Mouse (Mus musculus) liver, embryonic 15.5 days (tissue): ENCODE data around the gene Dlg4. TPM values are rescaled to one million over a fixed set of nuclear protein-coding genes. Genes with fewer than 3 reads are reported as not detected.
"Not testable (repeated sequence)": the region's sequence is repeated elsewhere in the genome, so short reads cannot be mapped to it uniquely, and the experiment has no call there.

Experiments used
- ATAC-seq: fragments of 200-750 bp; cut with Nextera tagmentation; 2 replicates; pipeline ENCODE4 v1.8.0; 2017; ENCODE audit warnings: moderate number of reproducible peaks, mild to moderate bottlenecking, moderate library complexity; ENCODE audit not compliant: insufficient read depth
- H3K27ac ChIP-seq: fragments of 300-500 bp; sonication (generic); replicated peaks from 2 replicates; pipeline ENCODE4 v1.5.1; 2015; ENCODE audit warnings: mild to moderate bottlenecking, inconsistent platforms
- H3K27me3 ChIP-seq: fragments of 300-500 bp; sonication (generic); 2 replicates; pipeline ENCODE4 v1.6.1; 2015; ENCODE audit warnings: mild to moderate bottlenecking, inconsistent platforms
- H3K36me3 ChIP-seq: fragments of 300-500 bp; sonication (generic); replicated peaks from 2 replicates; pipeline ENCODE4 v1.6.1; 2015; ENCODE audit warnings: moderate library complexity, mild to moderate bottlenecking, inconsistent platforms
- H3K4me1 ChIP-seq: fragments of 300-500 bp; sonication (generic); replicated peaks from 2 replicates; pipeline ENCODE4 v1.6.1; 2015; ENCODE audit warnings: inconsistent platforms
- H3K4me2 ChIP-seq: fragments of 300-500 bp; sonication (generic); 2 replicates; pipeline ENCODE4 v1.6.1; 2015; ENCODE audit warnings: moderate library complexity, mild to moderate bottlenecking, inconsistent platforms
- H3K4me3 ChIP-seq: fragments of 300-500 bp; sonication (generic); replicated peaks from 2 replicates; pipeline ENCODE4 v1.5.1; 2015; ENCODE audit warnings: mild to moderate bottlenecking, inconsistent platforms
- H3K9ac ChIP-seq: fragments of 300-500 bp; sonication (generic); 2 replicates; pipeline ENCODE4 v1.6.1; 2015; ENCODE audit warnings: moderate library complexity, mild to moderate bottlenecking, inconsistent platforms
- H3K9me3 ChIP-seq: fragments of 300-500 bp; sonication (generic); replicated peaks from 2 replicates; pipeline ENCODE4 v1.6.1; 2016; ENCODE audit warnings: inconsistent platforms
- WGBS: fragments of 180-500 bp; shearing (Covaris S2); methylation state at CpG from one replicate; pipeline ENCODE4 v1.1.7; 2015; ENCODE audit warnings: mixed read lengths; ENCODE audit not compliant: insufficient replicate concordance; 5-methylcytosine and 5-hydroxymethylcytosine counted together
- polyA plus RNA-seq: library from polyadenylated mRNA; unstranded; fragments of >200 nt; fragmentation: Nextera tagmentation; extraction: Ambion mirVana; gene quantifications from 2 replicates; pipeline ENCODE4 v1.2.1, GENCODE M21; 2015

Dlg4 gene
- polyA plus RNA-seq, 1 experiment from 2014 or later: 0.63 TPM

GRCm38 (mm10) chr11:70012931-70013330 is 3.8 kb upstream of the Dlg4 start:
- no peaks in the 10 kb centered on the region for H3K27me3 ChIP-seq
- no peak for ATAC-seq
- peaks cover 56% of the 10 kb centered on the region for H3K36me3 ChIP-seq
- H3K4me3 ChIP-seq: no peak overlapping the region
- H3K4me1 ChIP-seq: peaks cover 31% of the 10 kb centered on the region
- H3K27ac ChIP-seq: no peak overlapping the region
- H3K9me3 ChIP-seq: no peaks in the 10 kb centered on the region
- H3K4me2 ChIP-seq: no peak overlapping the region
- no peak overlapping the region for H3K9ac ChIP-seq
- WGBS: 80% methylated on average over 9 of the region's 9 CpGs

GRCm38 (mm10) chr11:70013408-70013807 is 3.3 kb upstream of the Dlg4 start:
- ATAC-seq: no peak
- Histone ChIP-seq H3K36me3 (peaks cover 51% of the 10 kb centered on the region), H3K9me3 (no peaks in the 10 kb centered on the region), H3K9ac (no peak overlapping the region), H3K27me3 (no peaks in the 10 kb centered on the region), H3K4me1 (peaks cover 35% of the 10 kb centered on the region), H3K4me3 (no peak overlapping the region), H3K27ac (no peak overlapping the region), H3K4me2 (no peak overlapping the region)
- 86% methylated on average over 3 of the region's 3 CpGs for WGBS

GRCm38 (mm10) chr11:70014051-70014450 is 2.7 kb upstream of the Dlg4 start:
- H3K36me3 ChIP-seq: peaks cover 44% of the 10 kb centered on the region
- peaks cover 42% of the 10 kb centered on the region for H3K4me1 ChIP-seq
- H3K27ac ChIP-seq: peak overlapping the region; percentile 76; the same call in 1 of the 2 replicates
- H3K9me3 ChIP-seq: no peaks in the 10 kb centered on the region
- WGBS: 64% methylated on average over 5 of the region's 5 CpGs
- ATAC-seq: no peak
- peak overlapping the region; percentile 88 for H3K4me2 ChIP-seq
- peak overlapping the region; percentile 75; the same call in 1 of the 2 replicates for H3K9ac ChIP-seq
- H3K4me3 ChIP-seq: peak overlapping the region; percentile 73
- H3K27me3 ChIP-seq: no peaks in the 10 kb centered on the region

GRCm38 (mm10) chr11:70014880-70015558 is 1.7 kb upstream of the Dlg4 start, which contains the start of gene Acadvl:
Gene Acadvl, minus strand, starts transcription at chr11:70015411.
- under 1% methylated on average over 35 of the region's 35 CpGs for WGBS
- Histone ChIP-seq H3K27ac (peak within 1 kb of the TSS; percentile 76), H3K4me3 (peak within 1 kb of the TSS; percentile 73), H3K4me2 (peak within 1 kb of the TSS; percentile 88), H3K27me3 (no peaks in the 10 kb centered on the region), H3K9me3 (no peaks in the 10 kb centered on the region), H3K36me3 (peaks cover 36% of the 10 kb centered on the region), H3K4me1 (peaks cover 50% of the 10 kb centered on the region), H3K9ac (peak within 1 kb of the TSS; percentile 75)
- peak; percentile 84 for ATAC-seq

- Histone ChIP-seq H3K9ac (0 out of 2 replicates have a peak overlapping the region, but pooled peaks have one; percentile 75), H3K9me3 (no peaks in the 10 kb centered on the region), H3K27ac (no peak overlapping the region), H3K27me3 (no peaks in the 10 kb centered on the region), H3K4me3 (peak overlapping the region; percentile 73), H3K36me3 (peaks cover 29% of the 10 kb centered on the region), H3K4me1 (peaks cover 57% of the 10 kb centered on the region), H3K4me2 (peak overlapping the region; percentile 88)
- ATAC-seq: no peak
- WGBS: 57% methylated on average over 6 of the region's 6 CpGs
These were observed 1.1 kb upstream of the Dlg4 start for GRCm38 (mm10) chr11:70015677-70016076.

- not testable (repeated sequence) for H3K4me3 ChIP-seq, H3K27me3 ChIP-seq, H3K9me3 ChIP-seq, H3K4me2 ChIP-seq, H3K9ac ChIP-seq, ATAC-seq, H3K27ac ChIP-seq
- 74% methylated on average over 2 of the region's 2 CpGs for WGBS
- peaks cover 24% of the 10 kb centered on the region for H3K36me3 ChIP-seq
- H3K4me1 ChIP-seq: peaks cover 62% of the 10 kb centered on the region
These were observed 565 bp upstream of the Dlg4 start for GRCm38 (mm10) chr11:70016177-70016576.

GRCm38 (mm10) chr11:70017199-70017767 is 541 bp downstream of the Dlg4 start:
- H3K4me1 ChIP-seq: peaks cover 67% of the 10 kb centered on the region
- no peak for ATAC-seq
- H3K4me3 ChIP-seq: no peak overlapping the region
- no peaks in the 10 kb centered on the region for H3K9me3 ChIP-seq
- no peak overlapping the region; the same call in 1 of the 2 replicates for H3K9ac ChIP-seq
- H3K27me3 ChIP-seq: peaks cover 9% of the 10 kb centered on the region
- peaks cover 13% of the 10 kb centered on the region for H3K36me3 ChIP-seq
- 50% methylated on average over 7 of the region's 7 CpGs for WGBS
- no peak overlapping the region for H3K4me2 ChIP-seq
- no peak overlapping the region for H3K27ac ChIP-seq

- WGBS: 1% methylated on average over 25 of the region's 25 CpGs
- Histone ChIP-seq H3K36me3 (peaks cover 2% of the 10 kb centered on the region; the same call in 1 of the 2 replicates), H3K27ac (no peak overlapping the region), H3K4me1 (peaks cover 67% of the 10 kb centered on the region), H3K4me3 (peak overlapping the region; percentile 47), H3K27me3 (peaks cover 20% of the 10 kb centered on the region), H3K9ac (0 out of 2 replicates have a peak overlapping the region, but pooled peaks have one; percentile 21), H3K4me2 (peak overlapping the region; percentile 60), H3K9me3 (no peaks in the 10 kb centered on the region)
- ATAC-seq: no peak
These were observed 1.6 kb downstream of the Dlg4 start for GRCm38 (mm10) chr11:70018131-70018990.

GRCm38 (mm10) chr11:70019495-70020021 is 2.8 kb downstream of the Dlg4 start:
- whole genome bisulfite sequencing: 22% methylated on average over 1 of the region's 2 CpGs
- peaks cover 32% of the 10 kb centered on the region for H3K27me3 ChIP-seq
- H3K4me3 ChIP-seq: no peak overlapping the region
- no peaks in the 10 kb centered on the region for H3K9me3 ChIP-seq
- H3K9ac ChIP-seq: no peak overlapping the region
- H3K36me3 ChIP-seq: no peaks in the 10 kb centered on the region
- peaks cover 58% of the 10 kb centered on the region for H3K4me1 ChIP-seq
- no peak overlapping the region for H3K27ac ChIP-seq
- no peak overlapping the region for H3K4me2 ChIP-seq
- ATAC-seq: no peak

GRCm38 (mm10) chr11:70020022-70020631 is 3.4 kb downstream of the Dlg4 start:
- H3K4me1 ChIP-seq: peaks cover 52% of the 10 kb centered on the region

More at GRCm38 (mm10) chr11:70020022-70020631, 3.4 kb downstream of the Dlg4 start:
- no peaks in the 10 kb centered on the region for H3K36me3 ChIP-seq
- peak overlapping the region; percentile 83 for H3K4me2 ChIP-seq
- H3K4me3 ChIP-seq: no peak overlapping the region; the same call in 1 of the 2 replicates
- H3K27ac ChIP-seq: 0 out of 2 replicates have a peak overlapping the region, but pooled peaks have one; percentile 11
- H3K27me3 ChIP-seq: peaks cover 38% of the 10 kb centered on the region
- WGBS: 24% methylated on average over 8 of the region's 8 CpGs
- no peaks in the 10 kb centered on the region for H3K9me3 ChIP-seq
- no peak for ATAC-seq
- H3K9ac ChIP-seq: no peak overlapping the region
